Mouse (Mus musculus) T-helper 17 cell (primary cell): ENCODE measurements at regions not wholly inside any gene's neighbourhood (a gene's known extent, or its start where the extent isn't known, plus 50 kb on each side); places are given as distances from the start of the nearest gene placed in this dataset.

Experiments
- in situ Hi-C, 2 experiments: fragments of 300-600 bp; cut with MboI, MseI; formaldehyde crosslinking; loops; 1 replicate in 1 of 2; 2 replicates in 1 of 2; pipeline ENCODE4 v1.15.1; 2025; ENCODE audit warnings: high pct_unique_total_duplicates in 2 of 2

GRCm38 (mm10) chr2:128428154-128428553 lies 162.9 kb upstream of the Spdye4c start:
- in situ Hi-C loops: no loop called here

GRCm38 (mm10) chr2:128428651-128429633 lies 162.1 kb upstream of the Spdye4c start:
- in situ Hi-C loops: no loop called here

- in situ Hi-C loops: loop anchor here in 1 of 2 experiments (5.0 kb wide), 1 partner anchor 38 kb away; no protein-coding TSS in a partner anchor
Measured at GRCm38 (mm10) chr2:128429786-128430185, 161.2 kb upstream of the Spdye4c start.

- in situ Hi-C loops: loop anchor here in 1 of 2 experiments (5.0 kb wide), 1 partner anchor 36 kb away; no protein-coding TSS in a partner anchor
Measured at GRCm38 (mm10) chr2:128430776-128431291, 160.2 kb upstream of the Spdye4c start.

- in situ Hi-C loops: loop anchor here in 1 of 2 experiments (5.0 kb wide), 1 partner anchor 36 kb away; no protein-coding TSS in a partner anchor
Measured at GRCm38 (mm10) chr2:128431751-128432150, 159.3 kb upstream of the Spdye4c start.

GRCm38 (mm10) chr2:128432741-128433140 lies 158.3 kb upstream of the Spdye4c start:
- in situ Hi-C loops: loop anchor here in 1 of 2 experiments (5.0 kb wide), 1 partner anchor 35 kb away; no protein-coding TSS in a partner anchor

- in situ Hi-C loops: loop anchor here in 1 of 2 experiments (5.0 kb wide), 1 partner anchor 34 kb away; no protein-coding TSS in a partner anchor
Measured at GRCm38 (mm10) chr2:128433553-128434081, 157.4 kb upstream of the Spdye4c start.

GRCm38 (mm10) chr2:128434200-128434977 lies 156.6 kb upstream of the Spdye4c start:
- in situ Hi-C loops: loop anchor here in 1 of 2 experiments (5.0 kb wide), 1 partner anchor 33 kb away; no protein-coding TSS in a partner anchor

GRCm38 (mm10) chr2:128436378-128436777 lies 154.6 kb upstream of the Spdye4c start:
- in situ Hi-C loops: loop anchor here in 1 of 2 experiments (5.0 kb wide), 1 partner anchor 76 kb away; no protein-coding TSS in a partner anchor

GRCm38 (mm10) chr2:128437698-128438097 lies 153.3 kb upstream of the Spdye4c start:
- in situ Hi-C loops: loop anchor here in 1 of 2 experiments (5.0 kb wide), 1 partner anchor 75 kb away; no protein-coding TSS in a partner anchor

GRCm38 (mm10) chr2:128438161-128438822 lies 152.7 kb upstream of the Spdye4c start:
- in situ Hi-C loops: loop anchor here in 1 of 2 experiments (5.0 kb wide), 1 partner anchor 74 kb away; no protein-coding TSS in a partner anchor

- in situ Hi-C loops: loop anchor here in 1 of 2 experiments (5.0 kb wide), 1 partner anchor 73 kb away; no protein-coding TSS in a partner anchor
Measured at GRCm38 (mm10) chr2:128438897-128439296, 152.1 kb upstream of the Spdye4c start.

- in situ Hi-C loops: no loop called here
Measured at GRCm38 (mm10) chr2:128444599-128445011, 146.4 kb upstream of the Spdye4c start.

- in situ Hi-C loops: no loop called here
Measured at GRCm38 (mm10) chr2:128445443-128445842, 145.6 kb upstream of the Spdye4c start.

GRCm38 (mm10) chr2:128449294-128449693 lies 141.7 kb upstream of the Spdye4c start:
- in situ Hi-C loops: no loop called here

- in situ Hi-C loops: loop anchor here in 1 of 2 experiments (10.0 kb wide), 1 partner anchor 1835 kb away; the partner anchor contains the start of gene Idh3b
Measured at GRCm38 (mm10) chr2:128450045-128450444, 141.0 kb upstream of the Spdye4c start.

GRCm38 (mm10) chr2:128451554-128452239 lies 139.3 kb upstream of the Spdye4c start:
- in situ Hi-C loops: loop anchor here in 1 of 2 experiments (10.0 kb wide), 1 partner anchor 1833 kb away; the partner anchor contains the start of gene Idh3b

- in situ Hi-C loops: loop anchor here in 1 of 2 experiments (10.0 kb wide), 1 partner anchor 1832 kb away; the partner anchor contains the start of gene Idh3b
Measured at GRCm38 (mm10) chr2:128452582-128452981, 138.4 kb upstream of the Spdye4c start.

GRCm38 (mm10) chr2:128454509-128454908 lies 136.5 kb upstream of the Spdye4c start:
- in situ Hi-C loops: loop anchor here in 1 of 2 experiments (10.0 kb wide), 1 partner anchor 1830 kb away; the partner anchor contains the start of gene Idh3b
